Mouse (Mus musculus): ENCODE measurements around the gene Thap4. TPM values are rescaled to one million over a fixed set of nuclear protein-coding genes. Genes with fewer than 3 reads are reported as not detected.

Thap4 gene
- polyA plus RNA-seq, 1 experiment from 2014 or later = 10.9 TPM

DNA sequence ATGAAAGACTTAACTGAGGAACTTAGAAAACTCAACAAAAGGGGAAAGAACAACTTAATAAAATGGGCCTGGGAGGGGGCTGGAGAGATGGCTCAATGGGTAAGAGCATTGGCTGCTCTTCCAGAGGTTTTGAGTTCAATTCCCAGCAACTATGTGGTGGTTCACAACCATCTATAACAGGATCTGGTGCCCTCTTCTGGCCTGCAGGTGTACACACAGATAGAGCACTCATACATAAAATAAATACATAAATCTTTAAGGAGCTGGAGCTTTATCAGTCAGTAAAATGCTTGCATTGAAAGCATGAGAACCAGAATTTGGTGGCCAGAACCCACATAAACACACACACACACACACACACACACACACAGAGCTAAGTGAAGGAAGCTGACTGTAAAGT lies 11.8 kb downstream of the Thap4 start:
- no peak overlapping the region for H3K27ac ChIP-seq (replicated peaks)
- no peaks in the 10 kb centered on the region for H3K36me3 ChIP-seq (replicated peaks)
- H3K4me1 ChIP-seq (replicated peaks) = peaks cover 22% of the 10 kb centered on the region
- H3K4me3 ChIP-seq (replicated peaks) = no peak overlapping the region
- no peak for ATAC-seq (ENCODE audit: insufficient read depth)
- no peak overlapping the region for H3K4me2 ChIP-seq
- no peak overlapping the region for H3K9ac ChIP-seq
- H3K9me3 ChIP-seq (replicated peaks) = no peaks in the 10 kb centered on the region
- H3K27me3 ChIP-seq = no peaks in the 10 kb centered on the region

DNA sequence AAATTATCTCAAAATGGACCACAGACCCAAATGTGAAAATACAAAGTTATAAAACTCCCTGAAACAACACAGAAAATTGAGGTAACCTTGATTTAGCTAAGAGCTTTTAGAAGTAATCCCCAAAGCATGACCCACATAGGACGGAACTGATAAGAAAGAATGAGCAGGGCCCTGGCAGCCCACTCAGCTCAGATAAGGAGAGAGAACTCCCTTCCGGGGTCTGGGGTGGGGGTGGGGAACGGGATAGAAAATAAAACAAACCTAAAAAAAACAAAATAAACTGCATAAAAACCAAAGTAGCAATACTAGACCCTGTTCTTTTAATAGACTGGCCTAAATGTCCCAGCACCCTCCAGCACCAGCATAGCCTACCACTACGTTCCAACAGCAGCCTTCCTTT lies 12.7 kb downstream of the Thap4 start:
- H3K9ac ChIP-seq = no peak overlapping the region
- peaks cover 16% of the 10 kb centered on the region for H3K4me1 ChIP-seq (replicated peaks)
- 16% methylated on average over 4 of the region's 4 CpGs for WGBS (ENCODE audit: insufficient replicate concordance)
- peak; percentile 56; the same call in 1 of the 2 replicates for ATAC-seq (ENCODE audit: insufficient read depth)
- H3K4me3 ChIP-seq (replicated peaks) = no peak overlapping the region
- no peaks in the 10 kb centered on the region for H3K9me3 ChIP-seq (replicated peaks)
- no peak overlapping the region for H3K27ac ChIP-seq (replicated peaks)
- H3K4me2 ChIP-seq = peak overlapping the region; percentile 36
- no peaks in the 10 kb centered on the region for H3K36me3 ChIP-seq (replicated peaks)
- no peaks in the 10 kb centered on the region for H3K27me3 ChIP-seq

DNA sequence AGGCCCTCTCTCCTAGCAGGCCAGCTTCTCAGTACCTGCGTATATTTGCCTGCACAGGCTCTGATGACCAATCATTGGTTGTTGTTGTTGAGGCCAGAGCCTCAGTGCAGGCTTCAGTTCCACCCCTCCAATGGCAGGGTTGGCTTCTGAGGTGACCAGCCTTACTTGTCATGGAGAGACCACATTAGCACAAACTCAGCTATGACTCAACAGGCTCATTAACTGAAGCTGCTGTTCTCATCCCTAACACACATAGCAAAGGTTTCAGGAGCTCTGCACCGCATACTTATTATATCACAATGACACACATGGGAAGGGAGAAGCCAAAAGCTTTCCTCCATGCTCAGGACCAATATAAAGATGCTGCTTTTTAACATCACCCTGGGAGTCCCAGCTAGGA lies 14.0 kb downstream of the Thap4 start:
- no peak overlapping the region for H3K9ac ChIP-seq
- WGBS (ENCODE audit: insufficient replicate concordance) = 75% methylated on average over 2 of the region's 2 CpGs

GRCm38 (mm10) chr1:93737711-93738110 lies 17.0 kb downstream of the Thap4 start:
- ATAC-seq (ENCODE audit: insufficient read depth) = no peak
- Histone ChIP-seq H3K4me3 (replicated peaks) (no peak overlapping the region), H3K4me1 (replicated peaks) (peaks cover 14% of the 10 kb centered on the region), H3K27ac (replicated peaks) (no peak overlapping the region), H3K27me3 (no peaks in the 10 kb centered on the region), H3K9me3 (replicated peaks) (no peaks in the 10 kb centered on the region), H3K4me2 (no peak overlapping the region), H3K36me3 (replicated peaks) (no peaks in the 10 kb centered on the region), H3K9ac (no peak overlapping the region)
- WGBS (ENCODE audit: insufficient replicate concordance) = 78% methylated on average over 5 of the region's 5 CpGs

More for the DNA sequence above, 14.0 kb downstream of the Thap4 start:
- Histone ChIP-seq H3K4me1 (replicated peaks) (peaks cover 14% of the 10 kb centered on the region), H3K27ac (replicated peaks) (no peak overlapping the region), H3K4me3 (replicated peaks) (no peak overlapping the region), H3K36me3 (replicated peaks) (no peaks in the 10 kb centered on the region), H3K4me2 (no peak overlapping the region), H3K27me3 (no peaks in the 10 kb centered on the region), H3K9me3 (replicated peaks) (no peaks in the 10 kb centered on the region)
- ATAC-seq (ENCODE audit: insufficient read depth) = no peak

DNA sequence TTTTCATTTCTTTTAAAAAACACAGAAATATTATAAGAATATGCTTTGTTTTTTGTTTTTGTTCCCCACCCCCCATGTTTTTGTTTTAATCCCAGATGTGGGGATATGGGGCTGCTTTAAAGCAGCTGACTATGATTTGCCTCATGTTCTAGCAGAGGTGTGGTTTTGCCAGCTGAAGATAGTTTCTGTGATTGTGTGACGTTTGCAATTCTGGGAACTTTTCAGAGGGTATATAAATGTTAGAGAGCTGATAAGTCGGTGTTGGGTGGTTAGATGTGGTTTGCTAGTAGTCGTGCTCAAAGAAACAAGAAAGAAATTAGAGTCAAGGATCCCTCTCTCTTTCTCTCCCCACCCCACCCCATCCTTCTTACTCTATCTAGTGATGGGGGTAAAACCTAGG lies 18.8 kb downstream of the Thap4 start:
- Histone ChIP-seq H3K9ac (no peak overlapping the region), H3K4me2 (no peak overlapping the region), H3K4me1 (replicated peaks) (0 out of 2 replicates have a peak, but pooled peaks cover 2% of the 10 kb centered on the region), H3K27ac (replicated peaks) (no peak overlapping the region), H3K27me3 (no peaks in the 10 kb centered on the region), H3K9me3 (replicated peaks) (no peaks in the 10 kb centered on the region), H3K4me3 (replicated peaks) (no peak overlapping the region), H3K36me3 (replicated peaks) (no peaks in the 10 kb centered on the region)
- 22% methylated on average over 3 of the region's 3 CpGs for WGBS (ENCODE audit: insufficient replicate concordance)
- no peak for ATAC-seq (ENCODE audit: insufficient read depth)

- no peak for ATAC-seq (ENCODE audit: insufficient read depth)
- H3K27me3 ChIP-seq = no peaks in the 10 kb centered on the region
- 0 out of 2 replicates have a peak, but pooled peaks cover 2% of the 10 kb centered on the region for H3K4me1 ChIP-seq (replicated peaks)
- H3K4me3 ChIP-seq (replicated peaks) = no peak overlapping the region
- H3K27ac ChIP-seq (replicated peaks) = no peak overlapping the region
- H3K4me2 ChIP-seq = no peak overlapping the region
- no peaks in the 10 kb centered on the region for H3K9me3 ChIP-seq (replicated peaks)
- H3K9ac ChIP-seq = no peak overlapping the region
- no peaks in the 10 kb centered on the region for H3K36me3 ChIP-seq (replicated peaks)
- WGBS (ENCODE audit: insufficient replicate concordance) = 66% methylated on average over 3 of the region's 3 CpGs
These were observed 22.8 kb downstream of the Thap4 start for GRCm38 (mm10) chr1:93731880-93732281.

DNA sequence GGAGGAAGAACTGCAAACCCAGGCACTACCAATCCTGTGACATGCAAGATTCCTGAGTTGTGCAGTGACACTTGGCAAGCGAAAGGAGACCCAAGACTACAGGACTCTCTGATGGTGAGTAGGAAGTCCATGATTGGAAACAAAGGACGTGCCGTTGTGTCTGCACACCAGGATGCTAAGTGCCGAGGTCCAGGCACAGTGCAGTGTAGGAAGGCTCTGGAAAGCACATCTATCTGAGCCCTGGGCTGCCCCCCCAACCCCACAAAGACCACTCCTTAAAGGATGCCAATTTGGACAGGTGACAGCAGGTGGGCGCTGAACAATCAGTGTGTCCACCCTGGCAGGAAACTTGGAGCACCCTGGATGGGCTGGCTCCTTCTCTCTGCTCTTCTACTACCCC lies 23.6 kb downstream of the Thap4 start:
- Histone ChIP-seq H3K9me3 (replicated peaks) (no peaks in the 10 kb centered on the region), H3K4me1 (replicated peaks) (0 out of 2 replicates have a peak, but pooled peaks cover 2% of the 10 kb centered on the region), H3K4me2 (no peak overlapping the region), H3K9ac (no peak overlapping the region), H3K4me3 (replicated peaks) (no peak overlapping the region), H3K27ac (replicated peaks) (no peak overlapping the region), H3K36me3 (replicated peaks) (no peaks in the 10 kb centered on the region), H3K27me3 (no peaks in the 10 kb centered on the region)
- no peak for ATAC-seq (ENCODE audit: insufficient read depth)
- 71% methylated on average over 5 of the region's 5 CpGs for WGBS (ENCODE audit: insufficient replicate concordance)

DNA sequence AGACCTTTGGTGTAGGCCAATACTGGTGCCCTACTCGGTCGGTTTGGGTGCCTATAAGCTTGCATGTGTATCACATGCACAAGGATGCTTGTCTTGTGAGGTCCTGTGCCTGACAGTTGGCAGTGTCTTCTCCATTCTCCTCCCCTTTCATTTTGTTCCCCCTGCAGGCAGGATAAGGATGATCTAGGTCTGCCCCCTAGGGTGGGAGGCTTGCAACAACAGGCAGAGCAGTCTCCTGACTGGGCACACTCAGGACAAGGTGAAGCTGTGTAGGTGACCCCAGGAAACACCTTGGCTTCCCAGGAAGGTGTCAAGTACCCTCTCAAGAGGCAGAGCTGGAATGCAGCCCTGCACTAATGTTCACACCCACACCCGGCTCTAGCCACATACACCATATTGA lies 27.7 kb downstream of the Thap4 start:
- ATAC-seq (ENCODE audit: insufficient read depth) = no peak
- WGBS (ENCODE audit: insufficient replicate concordance) = 51% methylated on average over 3 of the region's 3 CpGs
- H3K9ac ChIP-seq = no peak overlapping the region
- no peaks in the 10 kb centered on the region for H3K9me3 ChIP-seq (replicated peaks)
- no peaks in the 10 kb centered on the region for H3K4me1 ChIP-seq (replicated peaks)
- no peak overlapping the region for H3K4me2 ChIP-seq
- no peak overlapping the region for H3K4me3 ChIP-seq (replicated peaks)
- no peak overlapping the region for H3K27ac ChIP-seq (replicated peaks)
- no peaks in the 10 kb centered on the region for H3K36me3 ChIP-seq (replicated peaks)
- H3K27me3 ChIP-seq = no peaks in the 10 kb centered on the region

DNA sequence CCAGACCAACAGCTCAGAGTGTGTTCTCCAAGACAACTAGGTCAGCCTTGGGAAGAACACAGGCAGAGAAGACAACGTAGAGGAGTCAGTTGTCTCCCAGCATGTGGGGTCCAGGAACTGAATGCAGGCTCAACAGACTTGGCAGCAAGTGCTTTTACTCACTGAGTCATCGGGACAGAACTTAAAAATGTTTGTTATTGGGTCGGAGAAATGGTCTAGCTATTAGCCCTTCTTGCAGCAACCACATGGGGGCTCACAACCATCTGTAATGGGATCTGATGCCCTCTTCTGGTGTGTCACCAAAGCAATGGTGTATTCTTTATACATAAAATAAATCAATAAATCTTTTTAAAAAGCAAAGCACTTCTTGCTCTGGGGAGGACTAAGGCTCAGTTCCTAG lies 28.5 kb downstream of the Thap4 start:
- Histone ChIP-seq H3K9me3 (replicated peaks) (no peaks in the 10 kb centered on the region), H3K27me3 (no peaks in the 10 kb centered on the region), H3K36me3 (replicated peaks) (no peaks in the 10 kb centered on the region), H3K4me2 (no peak overlapping the region), H3K27ac (replicated peaks) (no peak overlapping the region), H3K4me3 (replicated peaks) (no peak overlapping the region), H3K9ac (no peak overlapping the region), H3K4me1 (replicated peaks) (no peaks in the 10 kb centered on the region)
- ATAC-seq (ENCODE audit: insufficient read depth) = no peak
- WGBS (ENCODE audit: insufficient replicate concordance) = 77% methylated on average over 3 of the region's 3 CpGs

GRCm38 (mm10) chr1:93725665-93726064 lies 29.0 kb downstream of the Thap4 start:
- Histone ChIP-seq H3K4me3 (replicated peaks) (no peak overlapping the region), H3K4me1 (replicated peaks) (no peaks in the 10 kb centered on the region), H3K4me2 (no peak overlapping the region), H3K36me3 (replicated peaks) (no peaks in the 10 kb centered on the region), H3K27ac (replicated peaks) (no peak overlapping the region), H3K9ac (no peak overlapping the region), H3K9me3 (replicated peaks) (no peaks in the 10 kb centered on the region), H3K27me3 (no peaks in the 10 kb centered on the region)
- 81% methylated on average over 5 of the region's 5 CpGs for whole genome bisulfite sequencing (ENCODE audit: insufficient replicate concordance)
- no peak for ATAC-seq (ENCODE audit: insufficient read depth)

DNA sequence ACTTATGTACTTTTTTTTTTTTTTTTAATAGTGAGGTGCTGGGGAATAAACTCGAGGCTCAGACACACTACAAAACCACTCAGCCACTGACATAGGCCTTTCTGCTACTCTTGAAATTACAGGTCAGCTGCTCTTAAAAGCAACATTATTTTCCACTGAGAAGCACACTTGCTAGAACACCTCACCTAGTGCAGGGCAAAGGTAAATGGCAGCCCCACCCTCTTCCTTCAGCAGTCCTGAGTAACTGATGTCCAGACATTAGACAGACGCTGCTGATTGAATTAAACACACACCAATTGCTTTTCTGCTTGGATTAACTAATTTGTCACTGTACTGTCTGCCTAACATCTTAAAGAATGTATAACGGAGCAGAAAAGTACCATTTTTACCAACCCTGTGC lies 30.0 kb downstream of the Thap4 start:
- H3K9me3 ChIP-seq (replicated peaks) = no peaks in the 10 kb centered on the region
- H3K4me1 ChIP-seq (replicated peaks) = no peaks in the 10 kb centered on the region
- WGBS (ENCODE audit: insufficient replicate concordance) = 66% methylated on average over 3 of the region's 3 CpGs
- no peak overlapping the region for H3K4me3 ChIP-seq (replicated peaks)
- H3K36me3 ChIP-seq (replicated peaks) = 0 out of 2 replicates have a peak, but pooled peaks cover 4% of the 10 kb centered on the region
- no peak overlapping the region for H3K4me2 ChIP-seq
- H3K27ac ChIP-seq (replicated peaks) = no peak overlapping the region
- H3K27me3 ChIP-seq = no peaks in the 10 kb centered on the region
- H3K9ac ChIP-seq = no peak overlapping the region
- ATAC-seq (ENCODE audit: insufficient read depth) = no peak

- Histone ChIP-seq H3K36me3 (replicated peaks) (0 out of 2 replicates have a peak, but pooled peaks cover 5% of the 10 kb centered on the region), H3K27me3 (no peaks in the 10 kb centered on the region), H3K4me1 (replicated peaks) (no peaks in the 10 kb centered on the region), H3K9me3 (replicated peaks) (no peaks in the 10 kb centered on the region), H3K9ac (no peak overlapping the region), H3K27ac (replicated peaks) (no peak overlapping the region), H3K4me3 (replicated peaks) (no peak overlapping the region), H3K4me2 (no peak overlapping the region)
- ATAC-seq (ENCODE audit: insufficient read depth) = no peak
- WGBS (ENCODE audit: insufficient replicate concordance) = 73% methylated on average over 7 of the region's 7 CpGs
These were observed 33.1 kb downstream of the Thap4 start for GRCm38 (mm10) chr1:93721557-93721956.
